Mouse (Mus musculus) G1E (cell line): ENCODE results near the gene Gng2. TPM values are rescaled to one million over a fixed set of nuclear protein-coding genes. Genes with fewer than 3 reads are reported as not detected.

Source experiments
- ATAC-seq: 2 replicates; pipeline ENCODE4 v1.8.0; 2016; ENCODE audit warnings: mild to moderate bottlenecking; ENCODE audit not compliant: insufficient number of reproducible peaks, poor library complexity, low FRiP score, severe bottlenecking; ENCODE audit errors: extremely low read depth
- DNase-seq: peaks from one replicate; pipeline ENCODE4 v3.0.0; 2012; ENCODE audit warnings: low spot score
- H3K27me3 ChIP-seq: 2 replicates; pipeline ENCODE4 v1.6.1; 2012; ENCODE audit warnings: mild to moderate bottlenecking, low read length, inconsistent platforms; ENCODE audit not compliant: insufficient read depth
- H3K36me3 ChIP-seq: replicated peaks from 2 replicates; pipeline ENCODE3; 2012; ENCODE audit warnings: mild to moderate bottlenecking, inconsistent platforms
- H3K4me1 ChIP-seq: 2 replicates; pipeline ENCODE4 v1.6.1; 2012; ENCODE audit warnings: low read depth, low read length, inconsistent platforms, mixed read lengths; ENCODE audit not compliant: insufficient read depth
- H3K4me3 ChIP-seq: 2 replicates; pipeline ENCODE4 v1.5.1; 2012; ENCODE audit warnings: low read depth, mild to moderate bottlenecking, inconsistent platforms, low read length, moderate library complexity, mixed read lengths
- H3K9me3 ChIP-seq: replicated peaks from 2 replicates; pipeline ENCODE4 v1.6.1; 2012; ENCODE audit warnings: inconsistent platforms
- CTCF ChIP-seq: IDR thresholded peaks from 2 replicates; pipeline ENCODE4 v1.5.1; 2012; ENCODE audit warnings: low read depth, low read length, inconsistent platforms, mixed read lengths
- GATA1 ChIP-seq: IDR thresholded peaks from 2 replicates; pipeline ENCODE4 v1.6.1; 2012; ENCODE audit warnings: borderline replicate concordance, low read length, inconsistent platforms, mixed read lengths
- GATA2 ChIP-seq: IDR thresholded peaks from 2 replicates; pipeline ENCODE4 v1.6.1; 2012; ENCODE audit warnings: low read depth, low read length, inconsistent platforms, borderline replicate concordance
- POLR2AphosphoS5 ChIP-seq: IDR thresholded peaks from 2 replicates; pipeline ENCODE4 v1.6.1; 2012; ENCODE audit warnings: low read depth, low read length, inconsistent platforms; ENCODE audit not compliant: insufficient replicate concordance
- TAL1 ChIP-seq: conservative IDR thresholded peaks from 2 replicates; pipeline ENCODE4 v1.6.1; 2012; ENCODE audit warnings: low read depth, low read length, inconsistent platforms, mixed read lengths
- polyA plus RNA-seq: library from polyadenylated mRNA; stranded (reverse); fragments of >175 nt; gene quantifications from 2 replicates; pipeline ENCODE4 v1.2.3, GENCODE M21; 2012
- total RNA-seq, 2 experiments: library from RNA; stranded (forward) in 1 of 2; stranded (reverse) in 1 of 2; fragments of 200-1000 nt in 1 of 2; fragments of >200 nt in 1 of 2; fragmentation: Nextera tagmentation in 1 of 2; gene quantifications; 2 replicates each; pipeline ENCODE4 v1.2.3; 2014 to 2017

Gng2 gene
- total and polyA plus RNA-seq, 3 experiments = 4.3 to 280 (median 90.4) TPM

DNA sequence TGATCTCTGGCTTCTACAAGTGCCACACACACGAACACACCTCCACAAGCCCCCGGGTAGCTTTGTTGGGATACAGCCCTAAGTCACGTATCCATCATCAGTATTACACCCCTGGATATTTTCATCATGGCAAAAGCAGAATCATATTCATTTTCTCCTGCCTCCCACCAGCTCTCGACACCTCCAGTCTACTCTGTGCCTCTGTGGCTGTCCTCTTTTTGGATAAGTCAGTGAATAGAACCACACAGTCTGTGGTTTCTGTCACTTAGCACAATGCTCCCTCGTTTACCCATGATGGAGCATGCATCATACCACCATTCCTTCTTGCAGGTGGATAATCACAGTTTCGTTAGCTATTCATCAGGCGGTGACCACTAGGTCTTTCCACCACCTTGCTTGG is 31.2 kb downstream of the Gng2 start:
- H3K9me3 ChIP-seq = no peaks in the 10 kb centered on the region
- TF ChIP-seq GATA2 (no peak), POLR2AphosphoS5 (no peak), CTCF (no peak), TAL1 (no peak), GATA1 (no peak)
- peaks cover 39% of the 10 kb centered on the region for H3K36me3 ChIP-seq
- no peaks in the 10 kb centered on the region for H3K27me3 ChIP-seq
- ATAC-seq = no peak
- no peak for DNase-seq
- peaks cover 41% of the 10 kb centered on the region for H3K4me1 ChIP-seq
- no peak overlapping the region for H3K4me3 ChIP-seq

DNA sequence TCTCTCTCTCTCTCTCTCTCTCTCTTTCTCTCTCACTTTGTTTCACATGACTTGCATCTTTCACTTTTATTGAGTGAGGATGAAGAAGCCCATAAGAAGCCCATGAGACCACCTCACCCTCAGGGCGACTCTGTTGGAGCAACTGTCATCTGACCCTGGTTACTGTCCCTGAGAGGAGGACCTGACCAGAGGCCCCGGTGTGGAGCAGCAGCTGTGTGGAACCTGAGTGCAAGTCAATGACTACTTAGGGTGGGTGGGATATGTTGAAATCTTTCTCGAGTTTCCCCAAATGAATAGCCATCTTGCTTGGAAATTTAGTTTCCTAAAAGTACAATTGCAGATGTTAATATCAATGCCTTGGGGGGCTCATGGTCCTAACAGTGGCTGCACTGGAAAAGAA is 34.7 kb downstream of the Gng2 start:
- Histone ChIP-seq H3K9me3 (no peaks in the 10 kb centered on the region), H3K36me3 (peaks cover 26% of the 10 kb centered on the region), H3K27me3 (no peaks in the 10 kb centered on the region), H3K4me3 (no peak overlapping the region), H3K4me1 (peaks cover 42% of the 10 kb centered on the region)
- DNase-seq (no peak), ATAC-seq (no peak)
- no peak for TF ChIP-seq CTCF
- no peak for TF ChIP-seq TAL1
- no peak for TF ChIP-seq GATA2
- TF ChIP-seq POLR2AphosphoS5 = no peak
- TF ChIP-seq GATA1 = no peak

GRCm38 (mm10) chr14:19942329-19942728 is 35.1 kb downstream of the Gng2 start:
- H3K4me3 ChIP-seq = no peak overlapping the region
- peaks cover 42% of the 10 kb centered on the region for H3K4me1 ChIP-seq
- H3K36me3 ChIP-seq = peaks cover 26% of the 10 kb centered on the region
- ATAC-seq (no peak), DNase-seq (no peak)
- H3K27me3 ChIP-seq = no peaks in the 10 kb centered on the region
- no peaks in the 10 kb centered on the region for H3K9me3 ChIP-seq
- TF ChIP-seq GATA1 (no peak), TAL1 (no peak), GATA2 (no peak)

DNA sequence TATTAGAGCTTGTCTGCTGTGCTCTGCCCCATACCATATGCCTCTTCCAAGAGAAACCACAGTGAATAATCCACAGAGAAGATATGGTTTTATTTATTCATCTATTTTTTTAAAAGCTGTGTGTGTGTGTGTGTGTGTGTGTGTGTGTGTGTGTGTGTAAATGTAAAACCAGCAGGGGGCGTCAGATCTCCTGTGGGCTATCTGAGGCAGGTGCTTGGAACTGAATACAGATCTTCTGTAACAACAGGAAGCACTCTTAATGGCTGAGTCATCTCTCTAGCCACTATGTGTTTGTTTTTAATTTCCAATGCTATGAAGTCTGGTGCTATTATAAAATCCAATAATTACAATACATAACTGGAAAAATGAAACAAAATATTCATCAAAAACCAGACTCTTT is 37.4 kb downstream of the Gng2 start:
- Histone ChIP-seq H3K4me1 (peaks cover 34% of the 10 kb centered on the region), H3K27me3 (no peaks in the 10 kb centered on the region), H3K36me3 (peaks cover 21% of the 10 kb centered on the region), H3K4me3 (no peak overlapping the region), H3K9me3 (no peaks in the 10 kb centered on the region)
- no peak for DNase-seq
- ATAC-seq = no peak
- TF ChIP-seq GATA1 (no peak), TAL1 (no peak), POLR2AphosphoS5 (no peak), GATA2 (no peak)

GRCm38 (mm10) chr14:19938545-19938944 is 38.9 kb downstream of the Gng2 start:
- Histone ChIP-seq H3K4me1 (peaks cover 24% of the 10 kb centered on the region), H3K9me3 (no peaks in the 10 kb centered on the region), H3K27me3 (no peaks in the 10 kb centered on the region), H3K36me3 (peaks cover 21% of the 10 kb centered on the region), H3K4me3 (no peak overlapping the region)
- no peak for ATAC-seq
- no peak for DNase-seq
- no peak for TF ChIP-seq GATA2
- TF ChIP-seq TAL1 = no peak
- TF ChIP-seq CTCF = no peak
- TF ChIP-seq POLR2AphosphoS5 = no peak
- TF ChIP-seq GATA1 = no peak

DNA sequence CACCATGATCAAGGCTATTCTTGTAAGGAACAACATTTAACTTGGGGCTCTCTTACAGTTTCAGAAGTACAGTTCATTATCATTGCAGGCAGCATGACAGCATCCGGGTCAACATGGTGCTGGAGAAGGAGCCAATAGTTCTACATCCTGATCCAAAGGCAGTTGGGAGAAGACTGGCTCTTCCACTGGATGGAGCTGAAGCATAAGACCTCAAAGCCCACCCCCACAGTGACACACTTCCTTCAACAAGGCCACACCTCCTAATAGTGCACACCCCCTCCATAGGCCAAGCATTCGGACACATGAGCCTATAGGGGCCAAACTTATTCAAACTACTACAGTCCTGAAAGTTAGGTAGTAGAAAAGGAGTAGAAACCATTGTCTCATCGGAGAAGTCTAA is 42.3 kb downstream of the Gng2 start:
- Histone ChIP-seq H3K27me3 (no peaks in the 10 kb centered on the region), H3K36me3 (peaks cover 33% of the 10 kb centered on the region), H3K4me3 (no peak overlapping the region), H3K9me3 (no peaks in the 10 kb centered on the region), H3K4me1 (no peaks in the 10 kb centered on the region)
- TF ChIP-seq POLR2AphosphoS5 (no peak), GATA2 (no peak), CTCF (no peak), TAL1 (no peak), GATA1 (no peak)
- no peak for DNase-seq
- no peak for ATAC-seq

GRCm38 (mm10) chr14:19933314-19933713 is 44.1 kb downstream of the Gng2 start:
- DNase-seq (no peak), ATAC-seq (no peak)
- TF ChIP-seq CTCF (no peak), POLR2AphosphoS5 (no peak), GATA2 (no peak), GATA1 (no peak), TAL1 (no peak)
- Histone ChIP-seq H3K4me1 (0 out of 2 replicates have a peak, but pooled peaks cover 2% of the 10 kb centered on the region), H3K36me3 (peaks cover 44% of the 10 kb centered on the region), H3K27me3 (no peaks in the 10 kb centered on the region), H3K4me3 (no peak overlapping the region), H3K9me3 (no peaks in the 10 kb centered on the region)
